Mouse (Mus musculus) forebrain, embryonic 10.5 days (tissue): ENCODE measurements around the gene Gm10645. TPM values are rescaled to one million over a fixed set of nuclear protein-coding genes. Genes with fewer than 3 reads are reported as not detected.

ENCODE experiments used
- DNase-seq: peaks from one replicate; pipeline ENCODE4 v3.0.0-alpha.2; 2017; ENCODE audit warnings: low spot score; ENCODE audit errors: extremely low spot score
- H3K27ac ChIP-seq: fragments of 300-500 bp; sonication (generic); 2 replicates; pipeline ENCODE4 v1.5.1; 2016; ENCODE audit warnings: mild to moderate bottlenecking
- H3K27me3 ChIP-seq: fragments of 300-500 bp; sonication (generic); 2 replicates; pipeline ENCODE4 v1.6.1; 2016; ENCODE audit warnings: mild to moderate bottlenecking; ENCODE audit not compliant: poor library complexity, severe bottlenecking
- H3K36me3 ChIP-seq: fragments of 300-500 bp; sonication (generic); replicated peaks from 2 replicates; pipeline ENCODE4 v1.6.1; 2016; ENCODE audit warnings: mild to moderate bottlenecking, moderate library complexity
- H3K4me1 ChIP-seq: fragments of 300-500 bp; sonication (generic); 2 replicates; pipeline ENCODE4 v1.6.1; 2016
- H3K4me3 ChIP-seq: fragments of 300-500 bp; sonication (generic); 2 replicates; pipeline ENCODE4 v1.5.1; 2016; ENCODE audit warnings: mild to moderate bottlenecking, moderate library complexity
- H3K9me3 ChIP-seq: fragments of 300-500 bp; sonication (generic); 2 replicates; pipeline ENCODE4 v1.6.1; 2016; ENCODE audit warnings: mild to moderate bottlenecking, moderate library complexity
- WGBS: fragments of 180-500 bp; shearing (Covaris S2); methylation state at CpG from one replicate; pipeline ENCODE4 v1.1.7; 2016; 5-methylcytosine and 5-hydroxymethylcytosine counted together
- polyA plus RNA-seq: library from polyadenylated mRNA; unstranded; fragments of >200 nt; fragmentation: Nextera tagmentation; extraction: Ambion mirVana; gene quantifications from 2 replicates; pipeline ENCODE4 v1.2.1, GENCODE M21; 2016

Gene Gm10645
- polyA plus RNA-seq, 1 experiment from 2014 or later = 1.4 TPM

DNA sequence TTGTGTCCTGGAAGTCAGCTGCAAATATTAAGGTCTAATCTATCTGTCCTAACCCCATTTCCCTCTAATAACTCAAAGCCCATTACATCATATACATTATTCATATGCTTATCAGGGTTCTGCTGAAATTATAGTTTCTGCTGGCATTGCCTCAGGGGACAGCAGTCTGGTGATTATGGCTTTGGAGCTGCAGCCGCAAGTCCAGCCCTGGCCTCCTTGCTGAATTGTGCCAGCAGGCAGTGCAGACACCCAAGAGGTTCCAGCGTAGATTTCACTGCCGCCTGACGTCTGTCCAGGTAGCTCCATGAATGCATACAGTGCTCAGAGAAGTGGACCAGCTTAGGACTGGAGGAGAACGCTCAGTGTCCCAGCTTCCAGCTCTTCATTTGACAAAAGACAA lies 16.8 kb upstream of the Gm10645 start:
- Histone ChIP-seq H3K4me3 (no peak overlapping the region), H3K27me3 (no peaks in the 10 kb centered on the region), H3K27ac (no peak overlapping the region), H3K9me3 (no peaks in the 10 kb centered on the region), H3K4me1 (peaks cover 43% of the 10 kb centered on the region), H3K36me3 (no peaks in the 10 kb centered on the region)
- DNase-seq = no peak
- WGBS = 89% methylated on average over 5 of the region's 5 CpGs

DNA sequence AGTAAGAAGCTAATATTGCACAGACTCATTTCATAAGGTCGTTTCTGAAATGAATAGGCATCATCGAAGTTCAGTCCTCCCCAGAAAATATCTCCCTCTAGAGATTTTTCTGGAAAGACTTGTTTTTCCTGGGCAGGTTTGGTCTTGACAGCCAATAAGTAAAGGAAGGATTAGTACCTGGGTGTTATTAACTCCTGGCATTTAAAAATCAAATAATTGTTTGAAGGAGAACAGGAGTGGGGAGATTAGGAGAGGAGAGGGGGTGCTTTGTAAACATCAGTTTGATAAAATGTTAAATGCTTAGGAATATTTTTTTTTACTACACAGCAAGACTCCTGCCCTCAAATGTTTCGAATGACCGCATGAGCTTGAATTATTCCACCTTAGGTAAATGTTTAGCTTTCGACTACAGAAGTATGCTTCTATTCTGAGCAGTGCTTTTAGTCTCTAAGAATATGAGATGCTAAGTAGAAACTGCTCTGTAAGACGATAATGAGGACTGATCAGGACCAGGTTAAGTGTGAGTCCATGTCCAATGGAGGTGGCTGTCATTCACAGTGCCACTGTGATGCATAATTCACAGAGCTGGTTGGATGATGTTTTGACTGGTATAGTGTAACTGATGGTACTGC lies 16.0 kb upstream of the Gm10645 start:
- H3K27me3 ChIP-seq = no peaks in the 10 kb centered on the region
- no peaks in the 10 kb centered on the region for H3K9me3 ChIP-seq
- peaks cover 51% of the 10 kb centered on the region for H3K4me1 ChIP-seq
- 85% methylated on average over 6 of the region's 6 CpGs for WGBS
- H3K4me3 ChIP-seq = no peak overlapping the region
- no peaks in the 10 kb centered on the region for H3K36me3 ChIP-seq
- DNase-seq = no peak
- no peak overlapping the region for H3K27ac ChIP-seq

DNA sequence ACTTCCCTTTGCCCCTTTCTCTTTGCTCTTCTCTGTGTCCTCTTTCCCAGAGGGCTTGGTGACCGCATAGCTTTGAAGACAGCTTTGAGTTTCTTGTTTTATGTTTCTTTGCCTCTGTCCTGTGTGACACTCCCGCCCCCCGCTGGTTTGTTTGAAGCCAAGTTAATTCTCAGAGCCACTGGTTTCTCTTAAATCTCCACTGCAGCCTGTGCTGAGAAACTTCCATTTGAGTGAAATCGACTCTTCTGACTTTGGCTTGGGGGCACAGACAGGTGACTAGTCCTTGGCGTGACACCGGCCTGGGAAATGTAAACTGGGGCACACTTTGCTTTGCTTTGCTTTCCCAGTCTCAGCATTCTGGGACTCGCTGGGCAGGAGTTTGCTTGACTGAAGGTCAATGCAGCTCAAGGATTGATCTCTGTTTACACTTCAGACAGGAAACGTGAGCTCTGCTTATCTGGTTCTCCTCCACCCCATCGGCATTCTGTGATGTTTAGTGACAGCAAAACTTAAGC lies 12.3 kb upstream of the Gm10645 start:
- peak overlapping the region; percentile 14 for H3K4me3 ChIP-seq
- peaks cover 56% of the 10 kb centered on the region for H3K4me1 ChIP-seq
- no peak for DNase-seq
- H3K27ac ChIP-seq = peak overlapping the region; percentile 79
- 14% methylated on average over 9 of the region's 9 CpGs for WGBS
- H3K36me3 ChIP-seq = no peaks in the 10 kb centered on the region
- no peaks in the 10 kb centered on the region for H3K9me3 ChIP-seq
- H3K27me3 ChIP-seq = no peaks in the 10 kb centered on the region

DNA sequence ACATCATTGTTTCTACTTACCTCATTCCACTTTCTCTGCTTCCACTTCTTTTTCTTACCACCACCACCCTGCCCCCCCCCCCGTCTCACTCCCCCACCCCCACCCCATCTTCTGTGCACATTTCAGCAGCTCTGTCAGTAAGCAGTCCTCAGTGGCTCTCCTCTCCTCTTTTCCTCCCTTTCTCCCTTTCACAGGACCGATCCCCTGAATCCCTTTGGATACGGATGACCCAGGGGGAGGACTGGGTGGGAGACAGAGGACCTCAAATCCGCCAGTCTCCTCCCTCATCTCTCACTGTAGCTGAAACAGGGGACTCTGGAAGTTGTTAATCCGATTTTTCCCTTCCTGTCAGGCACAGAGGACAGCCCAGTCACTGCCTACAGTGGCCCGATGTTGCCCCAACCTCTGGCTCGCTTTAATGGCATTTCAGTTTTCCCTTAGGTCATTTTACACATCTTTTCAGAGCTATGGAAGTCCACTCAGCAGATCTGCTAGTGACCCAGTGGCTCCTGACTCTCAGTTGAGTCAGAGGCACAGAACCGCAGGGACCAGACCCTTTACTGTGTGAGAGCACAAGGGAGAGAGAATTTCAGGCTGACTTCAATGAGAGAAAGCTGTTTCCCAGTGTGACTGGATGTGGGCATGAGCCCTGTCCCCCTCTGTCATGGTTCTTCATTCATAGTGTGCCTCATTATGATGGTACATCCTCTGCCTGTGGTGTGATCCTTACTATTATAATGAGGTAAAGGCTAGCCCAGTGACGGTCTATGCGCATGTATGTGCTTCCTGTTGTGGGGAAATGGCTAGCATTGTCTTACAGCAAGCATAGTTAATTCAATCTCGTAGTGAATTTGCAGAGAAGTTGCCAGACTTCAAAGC lies 11.6 kb upstream of the Gm10645 start:
- Histone ChIP-seq H3K4me1 (peaks cover 50% of the 10 kb centered on the region), H3K36me3 (no peaks in the 10 kb centered on the region), H3K27ac (peak overlapping the region; percentile 79), H3K4me3 (peak overlapping the region; percentile 14; the same call in 1 of the 2 replicates), H3K27me3 (no peaks in the 10 kb centered on the region), H3K9me3 (no peaks in the 10 kb centered on the region)
- no peak for DNase-seq
- WGBS = 12% methylated on average over 11 of the region's 11 CpGs

DNA sequence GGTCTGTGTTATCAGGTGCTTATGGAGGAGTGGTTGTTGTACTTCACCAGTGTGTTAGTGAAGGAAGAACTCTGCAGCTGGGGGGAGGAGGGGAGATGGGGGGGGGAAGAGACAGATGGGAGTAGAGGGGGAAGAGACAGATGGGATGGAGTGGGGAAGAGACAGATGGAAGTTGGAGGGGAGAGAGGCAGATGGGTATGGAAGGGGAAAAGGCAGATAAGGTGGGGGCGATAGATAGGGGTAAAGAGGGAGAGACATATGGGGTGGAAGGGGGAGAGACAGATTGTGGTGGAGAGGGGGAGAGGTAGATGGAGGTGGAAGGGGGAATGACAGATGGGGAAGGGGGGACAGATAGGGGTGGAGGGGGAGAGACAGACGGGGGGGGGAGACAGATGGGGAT lies 10.8 kb upstream of the Gm10645 start:
- Histone ChIP-seq H3K36me3 (no peaks in the 10 kb centered on the region), H3K27me3 (no peaks in the 10 kb centered on the region), H3K9me3 (no peaks in the 10 kb centered on the region), H3K4me1 (peaks cover 44% of the 10 kb centered on the region), H3K4me3 (no peak overlapping the region; the same call in 1 of the 2 replicates), H3K27ac (peak overlapping the region; percentile 79; the same call in 1 of the 2 replicates)
- 89% methylated on average over 2 of the region's 2 CpGs for WGBS
- DNase-seq = no peak

DNA sequence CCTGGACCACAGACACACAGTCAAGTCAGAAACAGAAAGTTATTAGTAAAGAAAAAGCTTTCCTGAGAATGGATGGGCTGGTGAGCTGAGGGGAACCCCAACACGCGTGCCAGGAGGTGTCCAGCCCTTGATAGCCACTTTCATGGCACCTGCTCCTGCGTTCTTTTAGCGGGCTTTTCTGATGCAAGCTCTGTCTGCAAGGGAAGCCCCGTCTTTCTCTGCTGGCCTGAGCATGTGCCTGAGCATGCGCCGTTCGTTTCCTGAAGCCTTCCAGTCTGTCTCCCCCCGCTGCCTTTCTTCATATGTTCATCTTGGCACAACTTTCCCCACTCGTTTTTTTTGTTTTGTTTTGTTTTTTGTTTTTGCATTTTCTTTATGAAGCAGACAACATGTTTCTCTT lies 9.7 kb upstream of the Gm10645 start:
- Histone ChIP-seq H3K9me3 (no peaks in the 10 kb centered on the region), H3K36me3 (no peaks in the 10 kb centered on the region), H3K4me1 (peaks cover 45% of the 10 kb centered on the region), H3K27ac (peak overlapping the region; percentile 40), H3K4me3 (no peak overlapping the region), H3K27me3 (no peaks in the 10 kb centered on the region)
- DNase-seq = no peak
- 85% methylated on average over 10 of the region's 10 CpGs for WGBS

DNA sequence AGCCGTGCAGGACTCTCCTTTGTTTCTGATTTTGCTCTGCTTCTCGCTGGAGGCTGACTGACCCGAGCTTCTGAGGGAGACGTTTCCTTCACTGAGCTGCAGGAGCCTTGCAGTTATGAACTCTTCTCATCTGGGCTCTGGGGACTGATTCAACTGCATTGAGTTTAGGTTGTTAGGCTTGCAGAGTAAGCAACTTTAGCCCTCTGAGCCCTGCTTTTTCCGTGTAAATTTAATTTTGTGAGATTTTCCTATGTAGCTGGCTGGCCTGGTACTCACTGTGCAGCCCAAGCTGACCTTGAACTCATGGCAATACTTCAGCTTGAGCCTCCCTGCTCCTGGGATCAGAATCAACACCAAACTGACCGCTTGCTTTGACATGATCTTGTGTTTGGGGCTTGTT lies 4.9 kb upstream of the Gm10645 start:
- Histone ChIP-seq H3K27ac (0 out of 2 replicates have a peak overlapping the region, but pooled peaks have one; percentile 15), H3K4me1 (peaks cover 31% of the 10 kb centered on the region), H3K27me3 (no peaks in the 10 kb centered on the region), H3K9me3 (no peaks in the 10 kb centered on the region), H3K36me3 (no peaks in the 10 kb centered on the region), H3K4me3 (no peak overlapping the region)
- DNase-seq = no peak
- 55% methylated on average over 6 of the region's 6 CpGs for WGBS

DNA sequence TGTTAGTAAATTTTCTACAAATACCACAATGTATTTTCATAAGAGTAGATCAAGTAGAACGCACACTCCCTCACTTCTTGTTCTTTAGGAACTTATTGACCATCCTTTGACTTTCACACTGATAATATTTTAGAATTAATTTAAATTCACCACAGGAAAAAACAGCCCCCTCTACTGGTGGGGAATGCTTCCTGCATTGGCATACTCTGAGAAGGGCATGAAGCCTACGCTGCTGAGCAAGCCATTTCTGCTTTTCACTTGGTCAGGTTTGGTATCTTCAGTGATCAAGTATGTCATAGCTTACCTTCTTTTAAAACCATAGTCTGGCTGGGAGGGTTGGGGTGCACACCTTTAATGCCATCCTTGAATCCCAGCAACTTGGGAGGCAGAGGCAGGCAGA lies 3.7 kb upstream of the Gm10645 start:
- no peak overlapping the region for H3K4me3 ChIP-seq
- H3K4me1 ChIP-seq = peaks cover 32% of the 10 kb centered on the region
- H3K27me3 ChIP-seq = no peaks in the 10 kb centered on the region
- H3K36me3 ChIP-seq = no peaks in the 10 kb centered on the region
- H3K9me3 ChIP-seq = no peaks in the 10 kb centered on the region
- no peak overlapping the region for H3K27ac ChIP-seq
- WGBS = 87% methylated on average over 2 of the region's 2 CpGs
- DNase-seq = no peak

DNA sequence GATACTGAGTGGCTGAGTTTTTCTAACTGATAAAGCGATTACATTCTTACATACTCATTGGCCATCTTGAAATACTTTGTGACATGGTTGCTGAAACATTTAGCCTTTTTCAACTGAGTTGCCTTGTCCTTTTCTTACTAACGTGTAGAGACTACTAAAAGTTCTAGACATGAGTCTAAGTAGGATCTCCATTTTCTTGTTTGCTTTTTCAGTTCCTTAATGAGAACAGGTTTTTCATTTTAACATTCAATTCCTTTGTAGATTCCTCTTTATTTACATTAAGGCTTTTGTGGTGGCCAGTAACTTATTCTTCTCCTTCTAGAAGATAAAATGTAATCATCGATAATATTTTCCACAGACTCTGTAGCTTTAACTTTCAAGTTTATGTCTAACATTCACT lies 3.2 kb upstream of the Gm10645 start:
- Histone ChIP-seq H3K36me3 (no peaks in the 10 kb centered on the region), H3K27me3 (no peaks in the 10 kb centered on the region), H3K9me3 (no peaks in the 10 kb centered on the region), H3K27ac (no peak overlapping the region), H3K4me3 (no peak overlapping the region), H3K4me1 (peaks cover 35% of the 10 kb centered on the region)
- WGBS = 94% methylated on average over 3 of the region's 3 CpGs
- DNase-seq = no peak

DNA sequence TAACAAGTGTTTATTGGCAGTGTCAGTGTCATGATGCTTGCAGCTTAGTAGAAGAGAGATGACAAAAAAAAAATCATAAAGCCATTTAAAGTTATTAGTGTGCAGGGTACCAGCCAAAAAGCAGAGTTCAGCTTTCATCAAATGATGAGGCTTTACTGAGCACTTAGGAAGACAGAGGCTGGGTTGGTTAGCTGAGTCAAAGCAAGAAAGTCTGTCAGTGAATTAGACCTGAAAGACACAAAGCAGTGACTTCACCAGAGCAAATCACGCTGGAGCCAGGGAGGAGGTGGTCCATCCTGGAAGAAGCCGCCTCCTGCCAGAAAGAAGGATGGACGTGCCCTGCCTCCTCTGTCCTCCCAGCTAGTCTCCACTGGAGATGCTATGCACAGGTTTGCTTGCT lies 2.0 kb upstream of the Gm10645 start:
- Histone ChIP-seq H3K4me3 (peak overlapping the region; percentile 78; the same call in 1 of the 2 replicates), H3K27me3 (no peaks in the 10 kb centered on the region), H3K36me3 (no peaks in the 10 kb centered on the region), H3K27ac (no peak overlapping the region; the same call in 1 of the 2 replicates), H3K4me1 (peaks cover 35% of the 10 kb centered on the region), H3K9me3 (no peaks in the 10 kb centered on the region)
- no peak for DNase-seq
- 43% methylated on average over 3 of the region's 3 CpGs for WGBS

DNA sequence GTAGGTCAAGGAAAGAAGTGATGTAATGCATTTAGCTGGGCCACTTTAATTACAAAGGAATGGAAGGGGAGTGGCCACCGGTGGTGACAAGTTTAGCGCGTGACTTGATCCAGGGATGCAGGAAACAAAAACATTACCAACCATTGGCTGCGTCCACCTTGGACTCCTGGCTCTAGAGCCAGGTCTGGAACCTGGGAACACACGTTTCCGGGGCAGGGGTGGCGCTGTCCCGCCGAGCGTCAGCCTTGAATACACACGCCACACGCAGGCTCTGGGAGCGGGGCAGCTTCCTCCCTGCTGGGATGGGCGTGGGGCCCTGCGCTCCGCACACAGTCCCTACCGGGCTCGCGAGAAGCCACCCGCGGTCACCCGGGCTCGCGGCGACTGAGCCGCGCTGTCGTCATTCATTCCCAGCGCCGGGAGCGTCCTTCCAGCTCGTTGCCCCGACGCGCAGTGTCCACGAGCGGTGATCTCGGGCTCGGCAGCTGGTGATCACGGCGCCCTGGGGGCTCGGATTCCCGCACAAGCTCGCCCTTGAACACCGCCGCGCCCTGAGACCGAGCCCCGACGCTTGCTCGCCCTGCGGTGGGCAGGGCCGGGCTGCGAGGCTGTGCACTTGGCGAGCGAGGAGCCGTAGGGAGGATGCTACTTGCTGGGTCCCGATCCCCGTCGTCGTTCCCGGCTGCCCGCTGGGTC lies 587 bp downstream of the Gm10645 start, which contains the start of gene Tbc1d9:
Gene Tbc1d9, plus strand, starts transcription at position 118 of the 696 bp plus-strand sequence.
- peak within 1 kb of the TSS; percentile 96 for H3K27ac ChIP-seq
- peak; percentile 76 for DNase-seq
- no peaks in the 10 kb centered on the region for H3K9me3 ChIP-seq
- H3K27me3 ChIP-seq = no peaks in the 10 kb centered on the region
- 0% methylated on average over 63 of the region's 63 CpGs for whole genome bisulfite sequencing
- H3K4me1 ChIP-seq = peaks cover 31% of the 10 kb centered on the region
- H3K36me3 ChIP-seq = no peaks in the 10 kb centered on the region
- peak within 1 kb of the TSS; percentile 78 for H3K4me3 ChIP-seq

DNA sequence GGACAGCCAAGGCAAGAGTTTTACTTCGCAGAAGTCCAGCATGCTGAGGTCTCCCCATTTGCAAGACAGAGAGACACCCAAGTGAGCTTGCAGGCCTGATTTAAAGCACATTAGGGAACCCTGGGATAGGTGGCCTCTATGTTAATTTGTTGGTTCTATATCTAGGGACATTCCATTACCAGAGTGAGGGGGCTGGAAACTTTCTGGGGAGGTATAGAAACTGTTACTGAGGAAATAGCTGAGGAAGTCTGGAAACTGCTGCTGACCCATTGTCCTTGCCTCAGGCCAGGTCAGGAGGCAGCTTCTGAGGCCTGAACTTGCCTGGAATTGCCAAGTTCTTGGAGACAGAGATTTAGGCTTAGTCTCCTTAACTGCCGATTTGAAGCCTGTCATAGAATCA lies 5.4 kb downstream of the Gm10645 start:
- H3K9me3 ChIP-seq = no peaks in the 10 kb centered on the region
- DNase-seq = no peak

More for the DNA sequence above, 5.4 kb downstream of the Gm10645 start:
- no peaks in the 10 kb centered on the region for H3K27me3 ChIP-seq
- no peak overlapping the region for H3K27ac ChIP-seq
- H3K36me3 ChIP-seq = no peaks in the 10 kb centered on the region
- peaks cover 11% of the 10 kb centered on the region for H3K4me1 ChIP-seq
- no peak overlapping the region for H3K4me3 ChIP-seq
- 64% methylated on average over 2 of the region's 2 CpGs for WGBS
